In genomic region chr10:21520854-21521253, GRCm38 (mm10) we compare ENCODE assay signal across 19 mouse cellular contexts.
DNase-seq lines count a peak whose midpoint lies in the region; ATAC-seq and TF ChIP-seq lines count a peak whose summit lies in the region.
"Had no signal": no experiment of that assay in that cellular context is flagged by ENCODE, and none has a peak within 500 bp of the region (broad histone marks: within the 10 kb centered on the region; RNA-seq: fewer than 3 reads in every experiment).

No protein-coding gene starts in this region.

- no peak for DNase-seq in frontal cortex, postnatal 10 days (ENCODE audit: low spot score in 2 of 2)
- peak; percentile 16 to 66 for DNase-seq in left cerebral cortex, postnatal 14 days (ENCODE audit: low spot score in 2 of 2)
- no peak for DNase-seq in left cerebral cortex, adult 2 months (ENCODE audit: extremely low spot score in 1 of 2, low spot score in 2 of 2)
- peak; percentile 68 for DNase-seq in brain, adult 2 months (ENCODE audit: low read depth, low spot score)
- DNase-seq in stomach, postnatal 0 days (ENCODE audit: low spot score) = no peak
- DNase-seq: adrenal gland, adult 2 months; adrenal gland, postnatal 10 days; adrenal gland, postnatal 25 days; cerebellum, adult 11-12 months; cerebellum, adult 2 months; cerebellum, adult 9-10 months; cerebellum, postnatal 10 days; cerebellum, postnatal 25 days had no signal

- no peak for TF ChIP-seq EP300 in stomach, postnatal 0 days (optimal IDR thresholded peaks at IDR 0.05)

- H3K27ac ChIP-seq in left cerebral cortex, adult 2 months = no peak overlapping the region
- no peak overlapping the region for H3K27ac ChIP-seq in stomach, postnatal 0 days (replicated peaks)
- H3K27ac ChIP-seq: embryonic facial prominence, embryonic 10.5 days; embryonic facial prominence, embryonic 12.5 days; forebrain, embryonic 12.5 days had no signal

- no peak overlapping the region for H3K4me3 ChIP-seq in left cerebral cortex, adult 2 months
- no peak overlapping the region for H3K4me3 ChIP-seq in stomach, postnatal 0 days (ENCODE audit: low read depth, low read length)
- H3K4me3 ChIP-seq: embryonic facial prominence, embryonic 10.5 days; embryonic facial prominence, embryonic 12.5 days; forebrain, embryonic 12.5 days had no signal

- 82% methylated on average over 9 of the region's 9 CpGs for WGBS in stomach, postnatal 0 days

- intact Hi-C loops in left cerebral cortex, postnatal 14 days (cut with DNase I) = no loop called here
- intact Hi-C loops in left cerebral cortex, adult 2 months (cut with DNase I) = no loop called here

- H3K4me1 ChIP-seq in stomach, postnatal 0 days (replicated peaks; ENCODE audit: control insufficient read depth, insufficient read depth) = no peaks in the 10 kb centered on the region
- H3K4me1 ChIP-seq: embryonic facial prominence, embryonic 12.5 days had no signal

- H3K36me3 ChIP-seq in stomach, postnatal 0 days (ENCODE audit: control insufficient read depth, insufficient read depth, low read length) = no peaks in the 10 kb centered on the region
- H3K36me3 ChIP-seq: embryonic facial prominence, embryonic 10.5 days; embryonic facial prominence, embryonic 12.5 days; forebrain, embryonic 12.5 days had no signal

- H3K27me3 ChIP-seq in stomach, postnatal 0 days (ENCODE audit: control insufficient read depth, insufficient read depth, low read length) = no peaks in the 10 kb centered on the region
- H3K27me3 ChIP-seq: embryonic facial prominence, embryonic 12.5 days; forebrain, embryonic 12.5 days had no signal

- no peaks in the 10 kb centered on the region for H3K9me3 ChIP-seq in stomach, postnatal 0 days (ENCODE audit: control insufficient read depth, low read length)
- H3K9me3 ChIP-seq: embryonic facial prominence, embryonic 10.5 days; embryonic facial prominence, embryonic 12.5 days; forebrain, embryonic 12.5 days had no signal

- ATAC-seq in frontal cortex, adult (ENCODE audit: low TSS enrichment) = peak; percentile 69
- ATAC-seq in stomach, postnatal 0 days (ENCODE audit: low FRiP score, low TSS enrichment) = no peak
- ATAC-seq: forebrain, embryonic 14.5 days; forebrain, embryonic 16.5 days had no signal

- H3K9ac ChIP-seq in stomach, postnatal 0 days (ENCODE audit: low read length) = no peak overlapping the region
- H3K9ac ChIP-seq: embryonic facial prominence, embryonic 12.5 days; forebrain, embryonic 12.5 days had no signal

- TF ChIP-seq CTCF in left cerebral cortex, adult 2 months (IDR thresholded peaks at IDR 0.05) = no peak
- no peak for TF ChIP-seq CTCF in stomach, postnatal 0 days (IDR thresholded peaks at IDR 0.05; ENCODE audit: low read depth)

- H3K4me2 ChIP-seq in stomach, postnatal 0 days (replicated peaks; ENCODE audit: low read depth) = no peak overlapping the region
- H3K4me2 ChIP-seq: embryonic facial prominence, embryonic 12.5 days; forebrain, embryonic 12.5 days had no signal

Comparison
In these comparisons a context has a peak if more than half of its experiments do, and no peak if none do; other contexts are left out.
1. DNase-seq: peak in left cerebral cortex, postnatal 14 days (2 of 2) and brain, adult 2 months (single experiment); none in frontal cortex, postnatal 10 days (0 of 2), left cerebral cortex, adult 2 months (0 of 2) and stomach, postnatal 0 days (single experiment).